Mouse (Mus musculus) embryonic facial prominence, embryonic 11.5 days (tissue): ENCODE results near the gene Hoxa4. TPM values are rescaled to one million over a fixed set of nuclear protein-coding genes. Genes with fewer than 3 reads are reported as not detected.
A peak's percentile ranks its signal among the peaks of the same experiment; 100 is the strongest.

Source experiments
- ATAC-seq: fragments of 200-750 bp; cut with Nextera tagmentation; replicated peaks from 2 replicates; pipeline ENCODE4 v1.8.0; 2017; ENCODE audit warnings: low read depth; ENCODE audit not compliant: insufficient number of reproducible peaks, low FRiP score, low TSS enrichment
- DNase-seq: peaks from one replicate; pipeline ENCODE4 v3.0.0-alpha.2; 2015; ENCODE audit warnings: low spot score
- H3K27ac ChIP-seq: fragments of 300-500 bp; sonication (generic); replicated peaks from 2 replicates; pipeline ENCODE4 v1.5.1; 2014; ENCODE audit warnings: mild to moderate bottlenecking, low read depth, low read length, control low read depth
- H3K27me3 ChIP-seq: fragments of 300-500 bp; sonication (generic); 2 replicates; pipeline ENCODE4 v1.6.1; 2014; ENCODE audit warnings: mild to moderate bottlenecking, low read length, moderate library complexity, mixed read lengths; ENCODE audit not compliant: control insufficient read depth, insufficient read depth
- H3K36me3 ChIP-seq: fragments of 300-500 bp; sonication (generic); replicated peaks from 2 replicates; pipeline ENCODE4 v1.6.1; 2014; ENCODE audit warnings: low read depth, mild to moderate bottlenecking, low read length, moderate library complexity, mixed read lengths; ENCODE audit not compliant: control insufficient read depth, insufficient read depth
- H3K4me1 ChIP-seq: fragments of 300-500 bp; sonication (generic); 2 replicates; pipeline ENCODE4 v1.6.1; 2014; ENCODE audit warnings: low read length, mixed read lengths; ENCODE audit not compliant: control insufficient read depth, insufficient read depth
- H3K4me2 ChIP-seq: fragments of 300-500 bp; sonication (generic); 2 replicates; pipeline ENCODE4 v1.6.1; 2014; ENCODE audit warnings: low read depth, mild to moderate bottlenecking, control low read depth, low read length, moderate library complexity
- H3K4me3 ChIP-seq: fragments of 300-500 bp; sonication (generic); 2 replicates; pipeline ENCODE4 v1.5.1; 2014; ENCODE audit warnings: low read depth, low read length, control low read depth
- H3K9ac ChIP-seq: fragments of 300-500 bp; sonication (generic); replicated peaks from 2 replicates; pipeline ENCODE4 v1.6.1; 2014; ENCODE audit warnings: mild to moderate bottlenecking, control low read depth, low read length
- H3K9me3 ChIP-seq: fragments of 300-500 bp; sonication (generic); replicated peaks from 2 replicates; pipeline ENCODE4 v1.6.1; 2016; ENCODE audit warnings: mild to moderate bottlenecking, low read length, inconsistent platforms, mixed read lengths; ENCODE audit not compliant: control insufficient read depth
- WGBS: fragments of 180-500 bp; shearing (Covaris S2); extraction: QIAGEN DNeasy Blood & Tissue Kit; methylation state at CpG from one replicate; pipeline ENCODE4 v1.1.7; 2014; 5-methylcytosine and 5-hydroxymethylcytosine counted together
- polyA plus RNA-seq: library from polyadenylated mRNA; unstranded; fragments of >200 nt; fragmentation: Nextera tagmentation; extraction: Ambion mirVana; gene quantifications from 2 replicates; pipeline ENCODE4 v1.2.1, GENCODE M21; 2014

Gene Hoxa4
- polyA plus RNA-seq, 1 experiment from 2014 or later: 0.34 TPM

DNA sequence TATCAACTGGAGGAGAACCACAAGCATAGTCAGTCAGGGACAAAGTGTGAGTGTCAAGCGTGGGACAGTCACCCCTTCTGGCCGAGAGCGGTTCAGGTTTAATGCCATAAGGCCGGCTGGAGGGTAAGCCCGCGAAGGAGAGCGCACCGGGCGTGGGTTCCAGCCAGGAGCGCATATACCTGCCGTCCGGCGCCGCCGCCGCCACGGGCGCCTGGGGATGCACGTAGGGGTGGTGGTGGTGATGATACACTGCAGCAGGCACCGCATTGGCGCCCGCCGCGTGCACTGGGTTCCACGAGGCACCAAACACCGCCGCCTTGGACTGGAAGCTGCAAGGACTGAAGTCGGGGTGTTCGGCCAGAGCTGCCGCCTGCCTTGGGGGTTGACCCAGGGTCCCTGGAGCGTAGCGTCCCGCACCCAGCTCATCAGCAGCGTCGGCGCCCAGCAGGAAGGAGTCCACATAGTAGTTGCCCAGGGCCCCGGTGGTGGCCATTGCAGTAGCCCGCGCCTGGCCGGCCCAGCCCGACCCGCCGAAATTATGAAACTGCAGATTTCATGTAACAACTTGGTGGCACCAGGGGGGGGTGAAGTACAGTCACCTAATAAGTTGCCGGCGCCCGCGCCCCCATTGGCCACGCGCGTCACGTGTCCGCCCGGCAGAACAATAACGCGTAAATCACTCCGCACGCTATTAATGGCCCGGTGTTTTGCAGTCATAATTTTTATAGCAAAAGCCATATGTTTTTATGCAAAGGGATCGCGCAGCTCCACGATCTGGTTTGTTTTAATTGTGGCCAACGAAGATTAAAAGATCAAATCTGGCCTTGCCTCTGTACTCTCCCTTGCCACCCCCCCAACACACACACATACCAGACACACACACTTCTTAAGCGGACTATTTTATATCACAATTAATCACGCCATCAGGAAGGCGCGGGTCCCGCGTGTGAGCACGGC lies 34.3 kb upstream of the Hoxa4 start:
- Histone ChIP-seq H3K9me3 (no peaks in the 10 kb centered on the region), H3K9ac (no peak overlapping the region), H3K36me3 (no peaks in the 10 kb centered on the region), H3K4me2 (no peak overlapping the region), H3K27me3 (peaks cover 84% of the 10 kb centered on the region), H3K27ac (no peak overlapping the region), H3K4me1 (no peaks in the 10 kb centered on the region), H3K4me3 (no peak overlapping the region)
- no peak for ATAC-seq
- no peak for DNase-seq
- 2% methylated on average over 69 of the region's 69 CpGs for WGBS

DNA sequence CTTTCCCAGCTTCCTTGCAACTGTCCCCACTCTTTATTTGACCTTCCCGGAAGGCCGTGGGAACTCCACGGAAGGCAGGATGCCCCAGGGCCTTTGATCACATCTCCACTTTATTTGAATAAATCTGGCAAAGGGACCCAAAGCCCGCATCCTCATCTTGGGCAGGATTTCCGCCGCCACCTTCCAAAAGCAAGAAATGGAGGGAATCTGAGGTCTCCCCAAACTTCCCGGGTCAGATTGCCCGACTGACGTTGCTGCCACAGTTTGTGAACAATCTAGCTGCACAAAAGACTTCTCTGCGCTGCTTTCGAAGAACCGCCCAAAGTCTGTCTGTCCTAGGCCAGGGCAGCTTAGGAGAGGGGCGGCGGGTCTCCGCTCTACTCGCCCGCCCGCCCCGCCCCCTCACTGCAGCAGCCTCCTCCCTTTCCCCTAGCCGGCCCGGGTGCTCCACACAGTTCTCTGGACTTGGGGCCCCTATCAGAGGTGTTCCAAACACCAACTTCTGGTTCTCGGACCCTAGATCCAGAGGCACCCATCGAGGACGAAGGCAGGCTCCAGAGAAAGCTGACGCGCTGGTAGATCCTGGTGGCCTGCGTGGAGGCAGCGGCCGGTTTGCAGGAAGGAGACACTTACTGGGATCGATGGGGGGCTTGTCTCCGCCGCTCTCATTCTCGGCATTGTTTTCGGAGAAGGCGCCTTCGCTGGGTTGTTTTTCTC lies 33.5 kb upstream of the Hoxa4 start:
- Histone ChIP-seq H3K27me3 (peaks cover 82% of the 10 kb centered on the region), H3K4me1 (no peaks in the 10 kb centered on the region), H3K4me2 (no peak overlapping the region), H3K4me3 (no peak overlapping the region), H3K36me3 (no peaks in the 10 kb centered on the region), H3K27ac (no peak overlapping the region), H3K9me3 (no peaks in the 10 kb centered on the region), H3K9ac (no peak overlapping the region)
- no peak for ATAC-seq
- no peak for DNase-seq
- WGBS: 1% methylated on average over 36 of the region's 36 CpGs

DNA sequence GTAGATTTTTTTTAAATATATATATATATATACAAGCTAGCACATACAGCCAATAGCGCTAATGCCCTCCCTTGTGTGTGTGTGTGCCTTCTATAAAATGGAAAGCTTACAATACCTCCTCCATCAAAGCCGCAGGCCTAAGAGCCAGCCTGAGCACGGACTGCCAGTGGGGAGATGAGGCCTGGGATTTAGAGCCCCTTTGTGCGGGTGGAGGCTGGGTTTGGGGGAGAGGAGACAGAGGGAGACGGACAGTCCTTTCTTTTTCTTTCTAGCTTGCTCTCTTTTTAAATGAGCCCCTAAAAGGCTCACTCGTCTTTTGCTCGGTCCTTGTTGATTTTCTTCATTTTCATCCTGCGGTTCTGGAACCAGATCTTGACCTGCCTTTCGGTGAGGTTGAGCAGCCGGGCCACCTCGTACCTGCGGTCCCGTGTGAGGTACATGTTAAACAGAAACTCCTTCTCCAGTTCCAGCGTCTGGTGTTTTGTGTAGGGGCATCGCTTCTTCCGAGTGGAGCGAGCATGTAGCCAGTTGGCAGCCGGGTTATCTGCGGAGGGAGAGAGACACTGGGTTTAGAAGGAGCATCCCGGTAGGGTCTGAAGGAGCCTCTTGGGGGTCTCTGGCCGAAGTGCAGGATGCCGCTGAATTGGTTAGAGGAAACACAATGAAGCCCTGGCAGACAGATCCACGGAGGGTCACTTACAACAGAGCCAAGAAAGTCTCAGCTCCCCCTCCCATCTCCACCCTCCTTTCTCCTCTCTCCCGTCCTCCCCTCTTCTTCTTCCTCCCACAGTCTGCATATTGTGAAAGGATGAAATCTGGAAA lies 32.6 kb upstream of the Hoxa4 start:
- Histone ChIP-seq H3K4me1 (no peaks in the 10 kb centered on the region), H3K27ac (no peak overlapping the region), H3K9me3 (no peaks in the 10 kb centered on the region), H3K36me3 (no peaks in the 10 kb centered on the region), H3K27me3 (peaks cover 83% of the 10 kb centered on the region), H3K9ac (no peak overlapping the region), H3K4me3 (no peak overlapping the region), H3K4me2 (no peak overlapping the region)
- 2% methylated on average over 24 of the region's 24 CpGs for WGBS
- ATAC-seq (no peak), DNase-seq (no peak)

DNA sequence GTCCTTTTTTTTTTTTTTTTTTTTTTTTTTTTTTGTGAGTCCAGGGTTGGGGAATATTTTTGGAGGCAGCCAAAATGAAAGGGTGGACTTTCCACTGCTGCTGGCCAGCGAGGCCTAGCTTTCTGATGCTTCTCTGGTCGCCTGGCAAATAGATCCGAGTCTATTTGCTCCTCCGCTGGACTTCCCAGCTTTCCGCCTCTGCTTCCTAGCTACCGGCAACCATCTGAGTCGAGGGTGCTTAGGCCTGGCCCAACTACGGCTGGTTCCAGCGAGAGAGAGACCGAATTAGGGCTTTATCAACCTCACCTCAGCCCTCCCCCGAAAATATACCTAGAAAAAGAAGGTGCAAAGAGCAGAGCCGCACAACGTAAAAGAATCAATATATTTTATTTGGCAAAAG lies 31.2 kb upstream of the Hoxa4 start:
- 7% methylated on average over 13 of the region's 13 CpGs for WGBS
- ATAC-seq (no peak), DNase-seq (no peak)
- H3K27ac ChIP-seq: no peak overlapping the region
- peaks cover 87% of the 10 kb centered on the region for H3K27me3 ChIP-seq
- H3K36me3 ChIP-seq: no peaks in the 10 kb centered on the region
- H3K4me2 ChIP-seq: no peak overlapping the region
- no peak overlapping the region for H3K9ac ChIP-seq
- H3K9me3 ChIP-seq: no peaks in the 10 kb centered on the region
- H3K4me1 ChIP-seq: no peaks in the 10 kb centered on the region; the same call in 1 of the 2 replicates
- no peak overlapping the region for H3K4me3 ChIP-seq

DNA sequence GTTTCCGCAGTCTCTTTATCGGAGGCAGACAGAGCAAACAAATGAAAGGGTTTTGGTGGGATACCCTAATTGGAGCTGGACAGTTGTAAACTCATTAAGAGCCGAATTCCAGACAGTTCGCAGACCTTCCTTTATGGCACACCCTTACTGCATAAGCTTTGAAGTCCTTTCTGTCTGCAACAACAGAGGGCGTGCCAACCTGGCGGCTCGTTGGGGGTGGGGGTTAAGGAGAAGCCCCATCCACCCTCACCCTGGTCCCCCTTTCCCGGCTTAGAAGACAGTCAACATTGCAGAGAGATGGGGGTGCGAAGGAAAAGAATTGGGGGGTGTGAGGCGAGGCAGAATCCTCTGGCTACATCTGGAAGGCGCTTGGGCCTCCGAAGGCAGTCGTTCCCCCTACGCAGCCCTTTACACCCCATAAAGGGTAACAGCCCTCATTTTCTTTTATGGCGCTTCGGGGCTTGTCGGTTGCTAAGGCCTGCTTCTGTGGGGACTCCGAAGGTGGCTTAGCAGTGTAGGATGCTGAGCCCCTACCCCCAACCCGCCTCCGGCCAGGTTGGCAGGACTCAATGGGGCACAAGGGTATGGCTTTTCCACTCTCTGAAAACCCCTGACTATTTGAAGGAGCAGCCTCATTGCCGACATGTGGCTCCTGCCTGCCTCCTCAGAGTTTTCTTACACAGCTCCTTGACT lies 30.6 kb upstream of the Hoxa4 start:
- Histone ChIP-seq H3K9me3 (no peaks in the 10 kb centered on the region), H3K27me3 (peaks cover 88% of the 10 kb centered on the region), H3K4me1 (no peaks in the 10 kb centered on the region; the same call in 1 of the 2 replicates), H3K36me3 (no peaks in the 10 kb centered on the region), H3K4me3 (no peak overlapping the region), H3K27ac (no peak overlapping the region), H3K4me2 (no peak overlapping the region), H3K9ac (no peak overlapping the region)
- DNase-seq (no peak), ATAC-seq (0 out of 2 replicates have a peak, but pooled peaks have one; percentile 2)
- 8% methylated on average over 21 of the region's 21 CpGs for WGBS

DNA sequence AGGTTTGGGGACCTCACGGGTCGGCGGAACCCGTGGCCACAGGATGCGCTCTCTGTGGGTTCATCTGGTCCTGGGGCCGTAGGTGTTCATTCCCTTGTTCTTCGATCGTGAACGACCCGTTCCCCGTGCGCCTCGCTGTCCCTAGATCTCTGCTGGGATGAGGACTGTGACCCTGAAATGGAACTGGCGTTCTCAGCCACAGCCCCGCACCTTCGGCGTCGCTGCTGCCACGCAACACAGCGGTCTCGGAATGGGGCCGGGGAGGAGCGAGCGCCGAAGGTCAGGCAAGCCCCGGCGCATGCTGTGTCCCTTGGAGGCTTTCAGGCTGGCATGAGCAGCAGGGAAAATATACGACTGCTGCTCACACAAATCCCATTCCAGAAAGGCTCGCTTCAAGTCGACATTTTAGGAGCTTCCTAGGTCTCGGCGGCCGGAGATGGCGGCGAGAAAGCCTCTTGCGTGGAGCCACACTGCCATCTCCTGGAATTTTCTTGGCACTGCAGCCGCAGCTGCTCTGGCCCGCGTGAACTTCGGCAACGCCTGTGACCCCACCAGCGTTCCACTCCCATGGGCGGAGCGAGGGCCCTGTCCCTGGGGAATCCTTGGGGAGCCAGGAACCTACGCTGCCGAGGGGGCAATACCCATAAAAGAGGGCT lies 29.9 kb upstream of the Hoxa4 start, which contains the start of gene Hoxa7:
Gene Hoxa7, minus strand, starts transcription at position 518 of the 656 bp plus-strand sequence.
- Histone ChIP-seq H3K9me3 (no peaks in the 10 kb centered on the region), H3K27me3 (peaks cover 87% of the 10 kb centered on the region), H3K9ac (no peak within 1 kb of the TSS), H3K27ac (no peak within 1 kb of the TSS), H3K4me1 (no peaks in the 10 kb centered on the region; the same call in 1 of the 2 replicates), H3K4me3 (peak within 1 kb of the TSS; percentile 36), H3K4me2 (peak within 1 kb of the TSS; percentile 58), H3K36me3 (no peaks in the 10 kb centered on the region)
- DNase-seq (peak; percentile 90), ATAC-seq (peak; percentile 44; the same call in 1 of the 2 replicates)
- 1% methylated on average over 46 of the region's 46 CpGs for WGBS

DNA sequence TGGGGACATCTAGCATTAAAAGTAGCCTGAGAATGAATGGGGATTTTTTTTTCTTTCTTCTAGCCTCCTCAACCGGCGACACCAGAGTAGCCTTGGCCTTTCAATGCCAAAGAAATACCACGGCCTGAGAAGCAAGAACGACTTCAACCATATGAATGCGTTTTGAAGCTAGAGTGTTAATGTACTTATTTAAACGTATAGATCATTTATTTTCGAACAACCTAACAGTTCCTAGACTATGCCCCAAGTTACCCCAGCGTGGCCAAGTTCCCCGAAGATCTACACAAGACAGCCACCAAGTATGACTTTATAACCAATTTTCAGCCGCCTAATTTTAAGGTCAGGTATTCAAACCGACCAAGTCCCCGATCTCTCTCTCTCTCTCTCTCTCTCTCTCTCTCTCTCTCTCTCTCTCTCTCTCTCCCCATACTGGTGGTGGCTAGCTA lies 29.3 kb upstream of the Hoxa4 start:
- H3K27ac ChIP-seq: no peak overlapping the region
- H3K27me3 ChIP-seq: peaks cover 88% of the 10 kb centered on the region
- H3K4me2 ChIP-seq: peak overlapping the region; percentile 58; the same call in 1 of the 2 replicates
- no peaks in the 10 kb centered on the region; the same call in 1 of the 2 replicates for H3K4me1 ChIP-seq
- H3K36me3 ChIP-seq: no peaks in the 10 kb centered on the region
- ATAC-seq: no peak
- no peak for DNase-seq
- H3K9ac ChIP-seq: no peak overlapping the region
- WGBS: 8% methylated on average over 12 of the region's 12 CpGs
- H3K4me3 ChIP-seq: peak overlapping the region; percentile 36; the same call in 1 of the 2 replicates
- H3K9me3 ChIP-seq: no peaks in the 10 kb centered on the region
